Mouse (Mus musculus): ENCODE data around the gene Phf21a.
A peak's percentile ranks its signal among the peaks of the same experiment; 100 is the strongest.

Gene Phf21a

DNA sequence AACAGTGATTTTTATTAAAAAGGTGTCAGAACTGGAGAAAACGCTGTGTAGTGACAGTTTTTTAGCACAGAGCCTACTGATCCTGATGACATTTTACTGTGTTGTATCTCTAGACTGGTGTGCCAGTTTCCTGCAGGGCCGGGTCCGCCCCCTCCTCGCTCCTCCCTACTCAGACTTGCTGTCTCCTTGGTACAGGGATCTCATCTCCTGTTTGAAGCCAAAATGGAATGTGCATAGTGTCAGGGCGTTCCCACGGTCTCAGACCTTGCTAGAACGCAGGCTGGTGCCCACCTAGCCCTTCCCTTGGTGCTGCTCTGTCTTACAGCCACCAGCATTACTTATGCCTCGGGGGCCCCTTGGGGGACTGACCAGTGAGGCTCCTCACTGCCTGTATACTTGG lies 268.9 kb downstream of the Phf21a start:
- no peak for DNase-seq (ENCODE audit: low spot score)

- no peak for DNase-seq (ENCODE audit: low spot score)
Measured at GRCm38 (mm10) chr2:92362571-92363228, 269.8 kb downstream of the Phf21a start.

- DNase-seq (ENCODE audit: low spot score), result no peak
Measured at GRCm38 (mm10) chr2:92364086-92364485, 271.2 kb downstream of the Phf21a start.

GRCm38 (mm10) chr2:92365568-92365967 lies 272.7 kb downstream of the Phf21a start:
- no peak for DNase-seq (ENCODE audit: low spot score)

DNA sequence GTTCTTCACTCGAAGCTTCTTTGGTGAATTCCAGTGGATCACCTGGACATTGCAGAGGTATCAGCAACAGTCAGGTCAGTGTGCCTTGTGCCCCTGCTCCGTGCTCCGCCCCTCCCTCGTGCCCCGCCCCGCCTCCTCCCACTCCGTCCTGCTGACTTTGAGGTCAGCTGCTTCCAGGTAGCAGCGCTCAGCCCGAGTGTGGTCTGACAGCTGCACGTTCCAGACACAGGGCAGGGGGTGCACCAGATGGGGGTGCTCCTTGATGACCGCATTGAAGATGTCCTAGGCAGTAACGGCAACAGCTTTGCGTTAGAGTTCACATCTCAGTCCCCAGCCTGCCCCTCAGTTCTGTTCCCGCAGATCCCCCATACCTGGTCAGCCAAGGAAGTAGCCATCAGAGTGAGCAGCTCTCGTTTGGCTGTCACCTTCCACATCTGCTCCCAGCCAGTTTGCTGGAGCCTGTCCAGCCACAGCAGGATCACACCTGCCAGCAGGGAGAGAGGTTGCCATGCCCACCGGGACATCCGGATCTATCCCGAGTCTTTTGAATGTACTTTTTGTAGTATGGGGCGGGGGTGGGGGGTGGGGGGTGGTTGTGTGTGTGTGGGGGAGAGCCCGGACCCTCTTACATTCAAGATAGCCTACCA lies 274.6 kb downstream of the Phf21a start:
- DNase-seq (ENCODE audit: low spot score), result no peak

- peak; percentile 15 for DNase-seq (ENCODE audit: low spot score)
Measured at GRCm38 (mm10) chr2:92370375-92370774, 277.5 kb downstream of the Phf21a start.

GRCm38 (mm10) chr2:92370821-92371805 lies 278.2 kb downstream of the Phf21a start:
- peak; percentile 77 for DNase-seq (ENCODE audit: low spot score)

DNA sequence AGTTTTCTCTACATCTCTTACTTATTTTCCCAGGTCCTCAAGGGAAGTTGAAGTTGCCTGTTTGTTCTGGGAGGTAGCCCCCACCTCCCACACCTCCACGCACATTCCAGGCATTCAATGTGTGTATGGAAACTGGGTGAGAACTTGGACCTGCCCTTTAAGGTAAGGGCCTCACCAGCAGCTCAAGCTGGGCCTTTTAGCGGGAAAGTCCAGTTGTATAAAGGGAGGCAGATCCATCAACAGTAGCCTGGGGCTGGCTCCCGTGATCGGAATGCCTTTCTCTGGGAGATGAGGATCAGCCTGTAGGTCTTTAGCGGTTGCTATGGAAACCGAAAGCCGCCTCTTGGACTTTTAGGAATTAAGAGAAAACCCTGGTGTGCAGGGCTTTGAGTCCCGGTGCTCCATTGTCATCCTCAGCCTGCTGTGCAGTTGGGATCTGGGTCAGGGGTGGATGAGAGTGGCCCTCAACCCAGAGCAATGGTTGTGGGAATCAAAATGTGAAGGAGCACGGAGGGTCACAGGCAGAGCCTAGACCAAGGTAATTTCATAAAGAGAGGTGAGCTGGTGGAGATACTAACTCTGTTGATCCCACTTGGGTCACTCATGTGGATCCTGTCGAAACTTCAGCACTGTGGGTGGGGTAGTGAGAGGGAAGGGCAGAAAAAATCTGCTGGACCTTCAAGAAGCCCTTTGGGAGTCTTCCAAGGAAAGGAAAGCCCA lies 279.2 kb downstream of the Phf21a start:
- peak; percentile 83 for DNase-seq (ENCODE audit: low spot score)

GRCm38 (mm10) chr2:92372767-92373436 lies 280.0 kb downstream of the Phf21a start:
- peak; percentile 17 for DNase-seq (ENCODE audit: low spot score)

DNA sequence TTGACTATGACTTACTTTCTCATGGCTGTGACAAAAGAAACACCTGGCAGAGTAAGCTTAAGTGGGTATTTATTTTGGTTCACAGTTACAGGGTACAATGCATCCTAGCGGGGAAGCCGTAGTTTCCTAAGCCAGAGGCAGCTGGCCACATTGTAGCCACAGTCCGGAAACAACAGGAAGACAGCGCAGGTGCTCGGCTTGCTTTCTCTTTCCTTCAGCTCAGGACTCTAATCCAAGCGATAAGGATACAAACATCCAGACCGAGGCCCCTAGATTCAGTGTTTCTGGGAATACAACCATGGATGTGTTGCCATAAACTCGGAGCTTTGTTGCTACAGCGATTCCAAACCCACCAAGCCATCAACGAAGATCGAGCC lies 280.5 kb downstream of the Phf21a start:
- no peak for DNase-seq (ENCODE audit: low spot score)

DNA sequence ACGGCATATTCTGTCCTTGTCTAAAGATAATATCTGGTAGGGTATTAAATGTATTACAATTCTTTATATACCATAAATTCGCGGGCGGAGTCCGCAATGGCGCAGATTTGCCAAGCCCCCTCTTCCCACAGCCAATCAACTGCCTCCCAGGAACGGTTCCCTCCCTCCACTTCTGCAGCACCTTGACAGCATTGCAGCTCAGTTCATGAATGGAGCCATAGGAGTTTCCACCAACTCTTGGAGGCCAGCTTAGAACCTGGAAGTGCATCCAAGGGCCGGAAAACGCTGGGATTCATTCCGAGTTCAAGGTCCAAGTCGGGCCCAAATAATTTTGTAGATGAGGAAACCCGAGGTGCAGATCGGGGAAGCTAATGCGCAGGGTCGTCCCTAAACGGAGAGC lies 281.6 kb downstream of the Phf21a start, which contains the start of the genes Pex16 and Large2:
TSS of gene Pex16 (plus strand) at position 163 of the 400 bp plus-strand sequence.
TSS of gene Large2 (minus strand) at position 356 of the 400 bp plus-strand sequence.
- DNase-seq (ENCODE audit: low spot score), result peak; percentile 66

- peak; percentile 96 for DNase-seq (ENCODE audit: low spot score)
Measured at GRCm38 (mm10) chr2:92375099-92375623, 282.2 kb downstream of the Phf21a start.

DNA sequence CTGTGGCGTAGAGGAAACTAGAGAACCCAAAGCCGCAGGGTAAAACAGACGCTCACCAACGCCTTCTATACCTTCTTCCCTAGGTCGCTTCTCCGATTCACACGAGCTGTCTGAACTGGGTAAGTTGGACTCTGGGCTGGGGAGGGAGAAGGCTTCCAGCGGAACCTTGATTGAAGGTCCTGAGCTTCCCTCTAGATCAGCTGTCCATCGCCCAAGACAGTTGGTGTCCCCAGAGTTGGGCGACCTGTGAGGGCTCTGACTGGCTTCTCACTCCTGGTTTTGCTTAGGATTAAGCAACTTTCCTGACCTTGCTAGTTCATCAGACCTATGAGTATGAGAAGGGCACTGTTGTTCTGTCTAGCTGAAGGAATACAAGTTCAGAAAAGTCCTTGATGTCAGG lies 282.9 kb downstream of the Phf21a start:
- no peak for DNase-seq (ENCODE audit: low spot score)

- no peak for DNase-seq (ENCODE audit: low spot score)
Measured at GRCm38 (mm10) chr2:92376300-92376699, 283.4 kb downstream of the Phf21a start.

DNA sequence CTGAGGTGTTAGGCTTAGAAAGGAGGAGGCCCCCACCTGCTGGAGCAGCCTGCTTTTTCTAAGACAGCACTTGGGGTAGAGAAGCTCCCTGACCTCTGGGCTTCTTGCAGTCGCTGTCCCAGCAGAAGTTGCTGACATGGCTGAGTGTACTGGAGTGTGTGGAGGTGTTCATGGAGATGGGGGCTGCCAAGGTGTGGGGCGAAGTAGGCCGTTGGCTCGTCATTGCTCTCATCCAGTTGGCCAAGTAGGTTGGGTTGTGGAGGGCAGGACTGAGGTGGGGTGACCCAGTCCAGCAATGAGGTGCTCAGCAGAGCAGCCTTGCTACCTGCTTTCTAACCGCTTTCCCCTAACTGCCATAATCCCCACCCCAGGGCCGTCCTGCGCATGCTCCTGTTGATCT lies 284.4 kb downstream of the Phf21a start:
- no peak for DNase-seq (ENCODE audit: low spot score)

DNA sequence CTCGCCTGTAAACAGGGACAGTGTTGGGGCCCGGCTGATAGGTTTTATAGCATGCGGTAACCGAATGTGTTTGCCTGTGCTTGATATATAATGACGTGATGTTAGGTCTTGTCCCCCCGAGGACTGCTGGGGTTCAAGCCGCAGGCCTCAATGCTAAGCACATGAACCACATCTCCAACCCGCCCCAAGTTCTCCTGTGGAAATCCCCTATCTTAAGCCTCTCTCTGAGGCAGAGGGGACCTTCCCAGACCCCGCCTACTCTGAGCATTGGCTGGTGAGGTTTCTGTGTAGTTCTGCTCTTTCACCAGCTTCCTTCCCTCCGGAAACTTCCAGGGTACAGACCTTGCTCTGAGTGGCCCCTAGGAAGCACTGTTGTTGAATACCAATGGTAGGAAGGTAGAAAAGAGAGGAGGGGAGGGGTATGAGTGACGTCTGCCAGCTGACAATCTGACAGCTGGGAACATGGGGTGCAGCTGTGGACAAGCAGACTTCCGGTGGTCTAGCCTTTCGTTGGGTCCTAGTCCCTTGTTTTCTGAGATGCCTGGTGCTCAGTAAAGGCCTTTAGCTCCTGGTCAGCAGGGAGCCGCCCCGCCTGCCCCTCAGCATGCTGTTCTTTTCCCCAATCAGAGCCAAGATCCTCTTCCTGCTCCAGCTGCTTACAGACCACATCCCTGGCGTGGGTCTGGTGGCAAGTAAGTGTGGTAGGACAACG lies 287.0 kb downstream of the Phf21a start:
- DNase-seq (ENCODE audit: low spot score), result no peak

DNA sequence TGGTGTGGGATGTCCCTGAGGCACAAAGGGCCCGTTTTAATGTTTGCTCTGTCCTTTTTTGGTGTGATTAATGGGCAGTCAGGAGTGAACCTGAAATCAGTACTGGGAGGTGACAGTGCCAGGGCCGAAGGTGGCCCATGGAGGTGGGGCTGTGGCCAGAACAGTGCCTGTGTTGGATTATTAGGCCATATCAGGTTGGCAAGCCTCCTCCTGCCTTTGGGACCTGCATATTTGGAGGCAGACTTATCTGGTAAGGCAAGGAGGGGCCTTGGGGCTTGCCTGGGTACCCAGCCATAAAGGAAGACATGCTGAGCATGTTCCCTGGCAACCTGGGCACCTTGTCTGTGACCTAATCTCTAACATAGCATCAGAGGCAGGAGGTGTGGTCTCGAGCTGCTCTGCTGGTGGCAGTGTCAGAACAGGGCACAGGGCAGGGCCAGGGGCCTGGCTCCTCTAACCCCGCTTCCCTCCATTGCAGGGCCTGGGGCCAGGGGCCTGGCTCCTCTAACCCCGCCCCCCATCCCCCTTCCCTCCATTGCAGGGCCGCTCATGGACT lies 287.7 kb downstream of the Phf21a start:
- no peak for DNase-seq (ENCODE audit: low spot score)

DNA sequence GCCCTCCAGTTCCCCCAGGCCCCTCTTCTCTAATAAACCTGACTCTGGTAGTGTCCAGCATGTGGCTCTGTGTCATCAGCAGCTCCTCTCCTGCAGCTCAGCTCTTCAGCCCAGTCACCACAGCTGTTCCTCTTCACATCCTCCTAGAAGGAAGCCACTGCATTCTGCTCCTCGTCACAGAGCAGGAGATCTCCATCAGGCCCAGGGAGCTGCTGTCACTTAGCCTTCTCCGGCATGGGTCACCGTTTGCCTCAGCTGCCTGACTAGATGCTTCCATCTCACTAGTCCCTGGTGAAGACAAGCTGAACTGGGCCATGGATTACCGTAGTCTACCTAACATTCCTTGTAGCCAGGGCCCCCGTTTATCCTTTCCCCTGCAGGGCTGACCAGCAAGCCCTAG lies 288.2 kb downstream of the Phf21a start:
- DNase-seq (ENCODE audit: low spot score), result no peak

DNA sequence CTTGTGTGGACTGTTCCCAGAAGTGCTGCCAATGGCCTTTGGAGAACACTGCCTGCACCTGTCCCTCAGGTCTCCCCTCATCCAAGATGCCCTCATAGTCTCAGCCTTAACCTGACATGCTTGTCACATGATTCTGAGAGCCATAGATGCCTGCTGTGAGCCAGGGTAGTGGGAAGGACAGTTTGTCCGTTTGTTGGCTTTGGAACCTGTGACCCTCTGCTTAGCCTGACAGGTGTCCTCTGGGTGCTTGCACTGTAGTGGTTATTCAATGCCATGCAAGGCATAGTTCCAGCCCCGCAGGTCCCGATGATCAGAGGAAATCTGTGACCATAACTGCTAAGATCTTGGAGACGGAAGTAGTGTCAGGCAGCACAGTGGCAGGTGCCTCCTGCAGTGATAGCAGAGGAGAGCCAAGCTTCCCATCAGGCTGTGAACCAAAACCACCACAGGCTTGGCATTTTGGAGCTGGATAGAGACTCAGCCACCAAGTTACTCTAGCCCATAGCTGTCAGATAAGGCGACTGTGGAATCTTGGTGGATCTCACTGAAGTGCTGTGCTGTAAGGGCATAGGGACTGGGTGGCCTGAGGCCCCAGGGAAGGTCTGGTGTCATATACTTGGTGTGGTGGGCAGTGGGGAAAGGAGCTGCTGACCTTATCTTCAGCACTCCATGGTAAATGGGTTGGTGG lies 289.1 kb downstream of the Phf21a start, which contains the start of gene 1700029I15Rik:
TSS of gene 1700029I15Rik (plus strand) at position 638 of the 688 bp plus-strand sequence.
- DNase-seq (ENCODE audit: low spot score), result no peak
